Mouse (Mus musculus) spleen, postnatal 14 days (tissue): Measurements from ENCODE around the gene Alkbh2.

ENCODE experiments used
- DNase-seq, 2 experiments: peaks; one replicate each; pipeline ENCODE4 v3.0.0; 2021 to 2022; ENCODE audit warnings: low spot score in 2 of 2

Alkbh2 gene

GRCm38 (mm10) chr5:114146028-114146888 is 18.2 kb upstream of the Alkbh2 start, which contains the start of gene Acacb:
TSS of gene Acacb (plus strand) at chr5:114146535.
- DNase-seq, result no peak

GRCm38 (mm10) chr5:114139175-114139574 is 11.2 kb upstream of the Alkbh2 start:
- DNase-seq, result no peak

GRCm38 (mm10) chr5:114138277-114139164 is 10.5 kb upstream of the Alkbh2 start:
- DNase-seq, result no peak

GRCm38 (mm10) chr5:114137481-114138276 is 9.7 kb upstream of the Alkbh2 start:
- DNase-seq, result no peak

- no peak for DNase-seq
Observed at GRCm38 (mm10) chr5:114135516-114135915, 7.5 kb upstream of the Alkbh2 start.

- peak; percentile 25 to 53 for DNase-seq
Observed at GRCm38 (mm10) chr5:114134091-114134534, 6.1 kb upstream of the Alkbh2 start.

GRCm38 (mm10) chr5:114132841-114133240 is 4.8 kb upstream of the Alkbh2 start:
- DNase-seq, result no peak

GRCm38 (mm10) chr5:114131521-114131840 is 3.5 kb upstream of the Alkbh2 start:
- DNase-seq, result peak; percentile 13 to 34

- DNase-seq, result peak; percentile 90 to 93
Observed at GRCm38 (mm10) chr5:114130698-114131520, 2.9 kb upstream of the Alkbh2 start.

- peak; percentile 37 to 51 for DNase-seq
Observed at GRCm38 (mm10) chr5:114130211-114130605, 2.2 kb upstream of the Alkbh2 start, which contains the start of gene Ung. TSS of gene Ung (plus strand) at chr5:114130386.

GRCm38 (mm10) chr5:114129550-114130210 is 1.7 kb upstream of the Alkbh2 start:
- DNase-seq, result no peak

GRCm38 (mm10) chr5:114126499-114127244 is 1.3 kb downstream of the Alkbh2 start:
- DNase-seq, result no peak

GRCm38 (mm10) chr5:114126008-114126407 is 2.0 kb downstream of the Alkbh2 start:
- DNase-seq, result no peak

- no peak for DNase-seq
Observed at GRCm38 (mm10) chr5:114119806-114120205, 8.2 kb downstream of the Alkbh2 start.

GRCm38 (mm10) chr5:114116586-114116985 is 11.4 kb downstream of the Alkbh2 start:
- no peak for DNase-seq

- DNase-seq, result no peak
Observed at GRCm38 (mm10) chr5:114115030-114115429, 13.0 kb downstream of the Alkbh2 start.

GRCm38 (mm10) chr5:114113334-114113733 is 14.7 kb downstream of the Alkbh2 start:
- no peak for DNase-seq

- no peak for DNase-seq
Observed at GRCm38 (mm10) chr5:114106391-114106935, 21.6 kb downstream of the Alkbh2 start.

- DNase-seq, result no peak
Observed at GRCm38 (mm10) chr5:114102807-114103206, 25.2 kb downstream of the Alkbh2 start.
